ENCODE assay signal across 28 mouse cellular contexts in genomic region chr12:111972504-111972903, GRCm38 (mm10). TPM values are rescaled to one million over a fixed set of nuclear protein-coding genes. Genes with fewer than 3 reads are reported as not detected.
DNase-seq lines count a peak whose midpoint lies in the region; ATAC-seq and TF ChIP-seq lines count a peak whose summit lies in the region.
"Had no signal": no experiment of that assay in that cellular context is flagged by ENCODE, and none has a peak within 500 bp of the region (broad histone marks: within the 10 kb centered on the region; RNA-seq: fewer than 3 reads in every experiment).

No protein-coding gene starts in this region.

- H3K9ac ChIP-seq in midbrain, embryonic 11.5 days (ENCODE audit: low read length), result no peak overlapping the region
- H3K9ac ChIP-seq in midbrain, postnatal 0 days (replicated peaks; ENCODE audit: low read length, poor library complexity, severe bottlenecking), result no peak overlapping the region
- H3K9ac ChIP-seq in CH12.LX (ENCODE audit: insufficient read depth, low read depth) (no peak overlapping the region), MEL (ENCODE audit: control insufficient read depth, low read depth, low read length, poor library complexity, severe bottlenecking) (peak overlapping the region; percentile 74)

- no peak overlapping the region for H3K4me3 ChIP-seq in midbrain, embryonic 11.5 days (ENCODE audit: low read depth, low read length)
- H3K4me3 ChIP-seq in midbrain, postnatal 0 days (ENCODE audit: low read depth, low read length), result no peak overlapping the region
- H3K4me3 ChIP-seq in testis, adult 2 months (ENCODE audit: control insufficient read depth, low read depth, low read length), result peak overlapping the region; percentile 97
- H3K4me3 ChIP-seq in CH12.LX (replicated peaks in 1 of 3; ENCODE audit: low read depth in 2 of 3, low read length in 2 of 3, poor library complexity in 1 of 3), result no peak overlapping the region
- peak overlapping the region; percentile 46 to 65 for H3K4me3 ChIP-seq in MEL (ENCODE audit: control insufficient read depth in 1 of 2, insufficient read depth in 1 of 2, low read depth in 2 of 2, low read length in 2 of 2)

- no peaks in the 10 kb centered on the region for H3K9me3 ChIP-seq in midbrain, embryonic 11.5 days (ENCODE audit: control insufficient read depth, low read length)
- H3K9me3 ChIP-seq in midbrain, postnatal 0 days (ENCODE audit: low read length), result no peaks in the 10 kb centered on the region
- H3K9me3 ChIP-seq in CH12.LX (replicated peaks; ENCODE audit: low read length), result peaks cover 4% of the 10 kb centered on the region
- H3K9me3 ChIP-seq in MEL (replicated peaks; ENCODE audit: insufficient read depth, low read length), result no peaks in the 10 kb centered on the region

- 90% methylated on average over 10 of the region's 10 CpGs for WGBS in midbrain, embryonic 11.5 days
- 89% methylated on average over 10 of the region's 10 CpGs for WGBS in midbrain, postnatal 0 days

- TF ChIP-seq POLR2A in testis, adult 2 months (IDR thresholded peaks at IDR 0.05; ENCODE audit: control insufficient read depth, low read depth, low read length), result no peak
- TF ChIP-seq POLR2A in CH12.LX (IDR thresholded peaks at IDR 0.05; ENCODE audit: low read depth, low read length) (no peak), MEL (IDR thresholded peaks at IDR 0.05; ENCODE audit: control insufficient read depth in 1 of 2, insufficient read depth in 1 of 2, low read depth in 1 of 2, low read length in 2 of 2, poor library complexity in 1 of 2) (no peak)

- no peaks in the 10 kb centered on the region for H3K27me3 ChIP-seq in midbrain, embryonic 11.5 days (ENCODE audit: control insufficient read depth, insufficient read depth, low read length)
- H3K27me3 ChIP-seq in midbrain, postnatal 0 days (ENCODE audit: insufficient read depth, low read length), result no peaks in the 10 kb centered on the region
- H3K27me3 ChIP-seq in testis, adult 2 months (ENCODE audit: control insufficient read depth, insufficient read depth, low read length), result no peaks in the 10 kb centered on the region
- H3K27me3 ChIP-seq in CH12.LX (replicated peaks) (peaks cover 27% of the 10 kb centered on the region), MEL (ENCODE audit: control insufficient read depth in 1 of 2, insufficient read depth in 2 of 2, low read length in 2 of 2) (no peaks in the 10 kb centered on the region)

- H3K79me2 ChIP-seq in CH12.LX (replicated peaks; ENCODE audit: control insufficient read depth, extremely low read depth, insufficient read depth, poor library complexity, severe bottlenecking), result no peaks in the 10 kb centered on the region
- H3K79me2 ChIP-seq in MEL (ENCODE audit: control insufficient read depth, insufficient read depth, low read length, poor library complexity), result peaks cover 44% of the 10 kb centered on the region

- H3K27ac ChIP-seq in midbrain, embryonic 11.5 days (ENCODE audit: low read depth, low read length), result no peak overlapping the region
- H3K27ac ChIP-seq in midbrain, postnatal 0 days (ENCODE audit: low read depth, low read length), result no peak overlapping the region
- H3K27ac ChIP-seq in testis, adult 2 months (ENCODE audit: control insufficient read depth, insufficient read depth, low read depth, low read length), result peak overlapping the region; percentile 19; the same call in 1 of the 2 replicates
- H3K27ac ChIP-seq in CH12.LX (ENCODE audit: insufficient read depth, low read depth) (no peak overlapping the region), MEL (ENCODE audit: control insufficient read depth, low read depth, low read length) (peak overlapping the region; percentile 1; the same call in 1 of the 2 replicates)

- no peak for TF ChIP-seq RAD21 in CH12.LX (IDR thresholded peaks at IDR 0.05; ENCODE audit: low read depth, low read length)
- no peak for TF ChIP-seq RAD21 in MEL (IDR thresholded peaks at IDR 0.05; ENCODE audit: low read depth, low read length)

- DNase-seq in midbrain, embryonic 11.5 days (ENCODE audit: low spot score, missing footprints), result peak; percentile 8
- DNase-seq in midbrain, postnatal 0 days (ENCODE audit: low spot score), result no peak
- no peak for DNase-seq in testis, postnatal 10 days (ENCODE audit: low spot score)
- DNase-seq in CH12.LX (ENCODE audit: extremely low read depth), result no peak
- DNase-seq in MEL (ENCODE audit: low read depth, low spot score), result peak; percentile 61
- DNase-seq in gastrocnemius, postnatal 4 days (ENCODE audit: low spot score in 2 of 2), result no peak
- DNase-seq in thymus, postnatal 10 days (ENCODE audit: low spot score in 2 of 2), result no peak
- DNase-seq: adrenal gland, adult 2 months; adrenal gland, adult 8-10 months; adrenal gland, postnatal 10 days; adrenal gland, postnatal 14 days; adrenal gland, postnatal 25 days; adrenal gland, postnatal 36 days; B cell, adult 2 months; cerebellum, adult 11 months; cerebellum, adult 11-12 months; cerebellum, adult 18-20 months; cerebellum, adult 2 months had no signal

- in situ Hi-C loops in CH12.LX (cut with MboI; ENCODE audit: low pct_ligation_motif_present, low pct_unique_long_range_greater_than_20kb, low sequenced_read_pairs), result no loop called here

- dilution Hi-C loops in CH12.LX (cut with MboI; ENCODE audit: extremely low pct_ligation_motif_present, extremely low pct_unique_long_range_greater_than_20kb, low sequenced_read_pairs), result no loop called here

- no peaks in the 10 kb centered on the region for H3K4me1 ChIP-seq in midbrain, embryonic 11.5 days (ENCODE audit: control insufficient read depth, insufficient read depth, low read length)
- no peaks in the 10 kb centered on the region for H3K4me1 ChIP-seq in midbrain, postnatal 0 days (ENCODE audit: insufficient read depth, low read length)
- no peaks in the 10 kb centered on the region; the same call in 1 of the 2 replicates for H3K4me1 ChIP-seq in testis, adult 2 months (ENCODE audit: control insufficient read depth, insufficient read depth, low read length)
- no peaks in the 10 kb centered on the region for H3K4me1 ChIP-seq in CH12.LX (ENCODE audit: control insufficient read depth in 1 of 2, insufficient read depth in 2 of 2)
- peaks cover 5 to 8% of the 10 kb centered on the region in 2 experiments; a peak in 2 of 4 replicates for H3K4me1 ChIP-seq in MEL (ENCODE audit: control insufficient read depth in 1 of 2, insufficient read depth in 2 of 2, low read length in 2 of 2)

- TF ChIP-seq EP300 in CH12.LX (IDR thresholded peaks at IDR 0.05; ENCODE audit: low read length) (no peak), MEL (IDR thresholded peaks at IDR 0.05; ENCODE audit: low read depth in 1 of 2, low read length in 2 of 2) (no peak)

- no peak overlapping the region for H3K4me2 ChIP-seq in midbrain, embryonic 11.5 days
- no peak overlapping the region for H3K4me2 ChIP-seq in midbrain, postnatal 0 days (ENCODE audit: low read depth, low read length, poor library complexity, severe bottlenecking)
- no peak overlapping the region for H3K4me2 ChIP-seq in CH12.LX (ENCODE audit: insufficient read depth, low read depth, poor library complexity, severe bottlenecking)

- no peaks in the 10 kb centered on the region for H3K36me3 ChIP-seq in midbrain, embryonic 11.5 days (ENCODE audit: control insufficient read depth, insufficient read depth, low read length)
- H3K36me3 ChIP-seq in midbrain, postnatal 0 days (ENCODE audit: insufficient read depth, low read length), result no peaks in the 10 kb centered on the region
- no peaks in the 10 kb centered on the region; the same call in 1 of the 2 replicates for H3K36me3 ChIP-seq in testis, adult 2 months (ENCODE audit: control insufficient read depth, insufficient read depth, low read length)
- H3K36me3 ChIP-seq in CH12.LX (replicated peaks in 1 of 2; ENCODE audit: control insufficient read depth in 1 of 2, insufficient read depth in 1 of 2, low read length in 1 of 2) (no peaks in the 10 kb centered on the region), MEL (ENCODE audit: control insufficient read depth in 1 of 2, insufficient read depth in 2 of 2, low read length in 2 of 2) (peaks cover 0 to 12% of the 10 kb centered on the region in 2 experiments; a peak in 2 of 4 replicates)
- H3K36me3 ChIP-seq: G1E had no signal

- TF ChIP-seq CTCF in midbrain, postnatal 0 days (IDR thresholded peaks at IDR 0.05), result no peak
- TF ChIP-seq CTCF in testis, adult 2 months (IDR thresholded peaks at IDR 0.05; ENCODE audit: control insufficient read depth, insufficient read depth, insufficient replicate concordance, low read depth, low read length), result no peak
- TF ChIP-seq CTCF in CH12.LX (conservative IDR thresholded peaks at IDR 0.05 in 1 of 2, IDR thresholded peaks at IDR 0.05 in 1 of 2; ENCODE audit: low read depth in 2 of 2, low read length in 2 of 2), result no peak
- no peak for TF ChIP-seq CTCF in MEL (IDR thresholded peaks at IDR 0.05 in 2 of 3, conservative IDR thresholded peaks at IDR 0.05 in 1 of 3; ENCODE audit: control insufficient read depth in 1 of 3, insufficient read depth in 1 of 3, low read depth in 2 of 3, low read length in 3 of 3, poor library complexity in 1 of 3, severe bottlenecking in 1 of 3)

- no peak for ATAC-seq in midbrain, embryonic 11.5 days (ENCODE audit: low FRiP score)
- no peak for ATAC-seq in midbrain, postnatal 0 days (ENCODE audit: low FRiP score)
- ATAC-seq: activated CD4-positive, CD25-positive, alpha-beta regulatory T cell, adult 4 months; CD4-positive, CD25-positive, alpha-beta regulatory T cell, adult 4 months; Patski had no signal

RNA-seq across cellular contexts. Expression of gene Tdrd9, which starts 1.1 kb away (rescaled TPM):
- 0.87 and 1.4 TPM in 2 replicates for polyA plus RNA-seq in midbrain, embryonic 11.5 days (2014; fragmentation: Nextera tagmentation; extraction: Ambion mirVana)
- total RNA-seq in midbrain, postnatal 0 days (2014; rRNA removed), result 0.19 and 1.5 TPM in 2 replicates
- polyA plus RNA-seq in midbrain, postnatal 0 days (2015; fragmentation: Nextera tagmentation; extraction: Ambion mirVana), result 0.26 and 0.39 TPM in 2 replicates
- polyA plus RNA-seq in testis, adult 2 months (2012; rRNA removed), result 48.9 and 54.7 TPM in 2 replicates
- total RNA-seq in CH12.LX (2012; rRNA removed), result not detected in 2 replicates
- total RNA-seq in CH12.LX (2014; rRNA removed), result not detected in 2 replicates
- not detected in 2 replicates for polyA plus RNA-seq in CH12.LX (2012; ENCODE audit: insufficient read length, low read depth)
- total RNA-seq in MEL (2012; rRNA removed), result 24.5 and 46.5 TPM in 2 replicates
- 10 to 100 TPM in 1 of 2 experiments, not detected in 1; 28.9 TPM for polyA plus RNA-seq in MEL (2012; ENCODE audit: insufficient read depth in 1 of 2, insufficient read length in 2 of 2, low read depth in 1 of 2, low replicate concordance in 2 of 2, missing spikeins in 1 of 2)
- under 1 TPM; 0.44 to 0.49 TPM for total RNA-seq in gastrocnemius, postnatal 4 days (2021)
- total RNA-seq: adrenal gland, postnatal 14 days; adrenal gland, postnatal 25 days had no signal
- polyA plus RNA-seq: activated CD4-positive, CD25-positive, alpha-beta regulatory T cell, adult 4 months; adrenal gland, adult 2 months; CD4-positive, CD25-positive, alpha-beta regulatory T cell, adult 4 months; G1E had no signal

RNA-seq across cellular contexts. Expression of gene Atp5mpl, which starts 5.7 kb away (rescaled TPM):
- polyA plus RNA-seq in midbrain, embryonic 11.5 days (2014; fragmentation: Nextera tagmentation; extraction: Ambion mirVana), result 565 and 627 TPM in 2 replicates
- total RNA-seq in midbrain, postnatal 0 days (2014; rRNA removed), result 172 and 371 TPM in 2 replicates
- polyA plus RNA-seq in midbrain, postnatal 0 days (2015; fragmentation: Nextera tagmentation; extraction: Ambion mirVana), result 836 and 886 TPM in 2 replicates
- polyA plus RNA-seq in testis, adult 2 months (2012; rRNA removed), result 83.3 and 94.8 TPM in 2 replicates
- 224 and 276 TPM in 2 replicates for total RNA-seq in CH12.LX (2012; rRNA removed)
- total RNA-seq in CH12.LX (2014; rRNA removed), result 669 and 768 TPM in 2 replicates
- 164 and 172 TPM in 2 replicates for polyA plus RNA-seq in CH12.LX (2012; ENCODE audit: insufficient read length, low read depth)
- 461 and 487 TPM in 2 replicates for total RNA-seq in MEL (2012; rRNA removed)
- 1,000 to 10,000 TPM in 1 of 2 experiments, 100 to 1,000 TPM in 1; 224 to 1,158 TPM for polyA plus RNA-seq in MEL (2012; ENCODE audit: insufficient read depth in 1 of 2, insufficient read length in 2 of 2, low read depth in 1 of 2, low replicate concordance in 2 of 2, missing spikeins in 1 of 2)
- total RNA-seq in gastrocnemius, postnatal 4 days (2021), result 100 to 1,000 TPM; 830 to 852 TPM

RNA-seq across cellular contexts. Expression of gene Rd3l, which starts 8.6 kb away (rescaled TPM):
- polyA plus RNA-seq in midbrain, embryonic 11.5 days (2014; fragmentation: Nextera tagmentation; extraction: Ambion mirVana), result not detected in 2 replicates
- 0.38 TPM in 1 of 2 replicates, not detected in the other for total RNA-seq in midbrain, postnatal 0 days (2014; rRNA removed)
- 0.34 TPM in 1 of 2 replicates, not detected in the other for polyA plus RNA-seq in midbrain, postnatal 0 days (2015; fragmentation: Nextera tagmentation; extraction: Ambion mirVana)
- polyA plus RNA-seq in testis, adult 2 months (2012; rRNA removed), result not detected in 2 replicates
- total RNA-seq in CH12.LX (2012; rRNA removed), result not detected in 2 replicates
- total RNA-seq in CH12.LX (2014; rRNA removed), result not detected in 2 replicates
- polyA plus RNA-seq in CH12.LX (2012; ENCODE audit: insufficient read length, low read depth), result not detected in 2 replicates
- total RNA-seq in MEL (2012; rRNA removed), result 0.08 TPM in 1 of 2 replicates, not detected in the other
- not detected for polyA plus RNA-seq in MEL (2012; ENCODE audit: insufficient read depth in 1 of 2, insufficient read length in 2 of 2, low read depth in 1 of 2, low replicate concordance in 2 of 2, missing spikeins in 1 of 2)
- not detected for total RNA-seq in gastrocnemius, postnatal 4 days (2021)
- total RNA-seq: adrenal gland, adult 18-20 months; adrenal gland, adult 2 months; adrenal gland, adult 8-10 months; adrenal gland, postnatal 10 days; adrenal gland, postnatal 14 days; adrenal gland, postnatal 25 days; adrenal gland, postnatal 36 days; adrenal gland, postnatal 4 days; ES-E14 had no signal
- polyA plus RNA-seq: activated CD4-positive, CD25-positive, alpha-beta regulatory T cell, adult 4 months; adrenal gland, adult 2 months; brain, embryonic 14.5 days; C2C12; CD4-positive, CD25-positive, alpha-beta regulatory T cell, adult 4 months; G1E; Patski had no signal

Comparison
In these comparisons a context has a peak if more than half of its experiments do, and no peak if none do; other contexts are left out.
1. DNase-seq: peak in midbrain, embryonic 11.5 days (single experiment) and MEL (single experiment); none in midbrain, postnatal 0 days (single experiment), testis, postnatal 10 days (single experiment), CH12.LX (single experiment), gastrocnemius, postnatal 4 days (0 of 2) and thymus, postnatal 10 days (0 of 2).
2. H3K27ac ChIP-seq: peak in testis, adult 2 months (single experiment) and MEL (single experiment); none in midbrain, embryonic 11.5 days (single experiment), midbrain, postnatal 0 days (single experiment) and CH12.LX (single experiment).
3. H3K4me3 ChIP-seq: peak in testis, adult 2 months (single experiment) and MEL (2 of 2); none in midbrain, embryonic 11.5 days (single experiment), midbrain, postnatal 0 days (single experiment) and CH12.LX (0 of 3).